Mouse (Mus musculus): ENCODE results near the gene Zcchc24.
"Not testable (repeated sequence)": the region's sequence is repeated elsewhere in the genome, so short reads cannot be mapped to it uniquely, and the experiment has no call there.

Gene Zcchc24

DNA sequence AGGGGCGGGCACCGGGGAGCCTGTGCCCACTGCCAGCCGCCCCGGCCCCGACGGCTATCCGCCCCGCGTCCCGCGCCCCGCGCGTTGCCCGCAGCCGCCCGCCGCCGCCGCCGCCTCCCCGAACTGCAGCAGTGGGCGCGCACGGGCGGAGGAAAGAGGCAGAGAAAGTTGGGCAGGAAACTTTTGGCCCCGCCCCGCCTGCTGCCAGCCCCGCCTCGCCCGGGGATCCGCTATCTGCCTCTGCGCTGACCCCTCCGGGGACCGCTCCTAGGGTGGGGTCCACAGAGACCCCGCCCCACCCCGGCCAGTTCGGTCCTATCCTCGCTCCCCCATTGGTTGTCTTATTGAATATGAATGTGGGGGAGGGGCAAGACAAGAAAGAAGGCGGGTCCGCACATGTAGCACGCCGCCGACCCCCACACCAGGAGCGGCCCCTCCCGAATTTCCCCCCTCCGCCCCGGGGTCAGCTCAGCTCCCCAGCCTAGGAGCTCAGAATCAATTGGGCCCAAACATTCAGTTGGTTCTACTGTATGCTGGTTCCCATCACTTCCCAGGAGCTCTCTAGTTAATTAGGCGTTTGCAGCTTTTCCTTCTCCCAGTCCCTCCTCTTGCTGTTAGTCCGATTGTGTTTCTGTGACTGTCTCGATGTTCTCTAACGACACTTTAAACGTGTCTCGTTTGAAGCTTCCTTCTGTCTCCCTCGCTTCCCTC is at the start of gene Zcchc24:
TSS of gene Zcchc24 (minus strand) at position 125 of the 711 bp plus-strand sequence.
- in situ Hi-C loops (cut with MboI; ENCODE audit: unreplicated experiment in 2 of 2), result no loop called here

- in situ Hi-C loops (cut with MboI; ENCODE audit: unreplicated experiment in 2 of 2), result no loop called here
Observed at GRCm38 (mm10) chr14:25816416-25816815, 47.6 kb upstream of the Zcchc24 start.

DNA sequence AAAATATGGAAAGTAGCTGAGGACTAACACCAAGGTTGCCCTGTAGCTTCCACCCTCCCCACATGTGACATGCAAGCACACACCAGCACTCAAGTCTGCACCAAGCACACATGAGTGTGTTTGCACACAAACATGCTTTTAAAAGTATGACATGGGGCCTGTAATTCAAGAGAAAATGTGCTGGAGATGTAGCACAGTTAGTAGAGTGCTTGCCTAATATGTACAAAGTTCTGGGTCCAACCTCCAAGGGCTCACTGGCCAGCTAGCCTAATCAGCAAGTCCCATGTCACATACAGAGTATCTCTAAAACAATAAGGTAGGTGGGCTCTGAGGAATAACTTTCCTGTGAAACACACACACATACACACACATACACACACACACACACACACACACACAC is 45.3 kb upstream of the Zcchc24 start:
- in situ Hi-C loops (cut with MboI; ENCODE audit: unreplicated experiment in 2 of 2), result no loop called here

DNA sequence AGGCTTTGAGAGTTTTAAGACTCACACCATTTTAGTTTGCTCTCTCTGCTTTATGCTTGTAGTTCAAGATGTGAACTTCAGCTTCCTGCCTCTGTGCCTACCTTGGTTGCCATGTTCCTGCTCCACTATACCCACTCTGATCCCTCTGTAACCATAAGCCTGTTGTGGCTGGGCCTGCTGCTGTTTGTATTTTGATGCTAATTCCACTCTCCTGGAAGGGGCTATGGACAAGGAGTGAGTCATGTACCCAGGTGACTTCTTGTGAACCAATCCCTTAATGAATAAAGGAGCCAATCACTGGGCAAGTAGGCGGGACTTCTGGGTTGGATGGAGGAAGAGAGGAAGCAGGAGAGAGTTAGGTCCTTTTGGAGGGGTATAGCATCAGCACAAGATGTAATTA is 42.2 kb upstream of the Zcchc24 start:
- in situ Hi-C loops (cut with MboI; ENCODE audit: unreplicated experiment in 2 of 2), result not testable (repeated sequence)

DNA sequence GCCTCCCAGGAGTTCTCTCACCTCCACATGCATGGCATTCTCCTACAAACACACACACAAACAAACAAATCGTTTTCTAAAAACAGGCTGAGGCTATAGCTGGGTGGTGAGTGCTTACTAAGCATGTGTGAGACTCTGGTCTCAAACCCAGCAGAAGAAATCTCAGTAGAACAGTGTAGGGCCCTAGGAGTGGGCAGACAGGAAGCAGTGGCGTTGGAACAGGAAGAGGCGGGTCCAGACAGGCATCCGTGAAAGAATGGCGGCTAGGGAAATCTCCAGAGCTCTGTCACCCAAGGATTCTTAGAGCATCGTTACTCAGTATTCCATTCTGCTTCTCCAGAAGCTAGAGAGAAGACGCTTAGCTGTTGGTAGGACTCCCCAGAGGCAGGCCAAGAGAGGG is 37.7 kb upstream of the Zcchc24 start:
- in situ Hi-C loops (cut with MboI; ENCODE audit: unreplicated experiment in 2 of 2), result loop anchor here in 1 of 2 experiments (10.0 kb wide), 1 partner anchor 1292 kb away; no protein-coding TSS in a partner anchor

DNA sequence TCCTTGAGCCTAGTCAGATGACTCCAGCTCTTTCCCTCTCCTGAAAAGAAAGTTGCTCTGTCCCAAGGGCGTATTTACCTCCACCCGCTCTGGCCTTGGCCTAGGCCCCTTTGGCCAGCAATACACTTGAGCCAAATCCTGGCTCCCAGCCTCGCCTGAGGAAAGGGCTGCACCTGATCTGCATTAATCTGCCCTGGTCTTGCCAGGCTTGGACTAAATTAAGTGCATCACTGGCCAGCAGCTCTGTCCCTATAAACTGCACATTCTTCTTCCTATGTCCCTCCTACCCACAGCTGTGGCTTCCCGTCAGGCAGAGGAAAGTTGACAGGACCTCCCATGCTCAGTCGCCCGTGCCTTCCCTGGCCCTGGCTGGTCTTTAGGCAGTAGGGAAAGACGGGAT is 37.0 kb upstream of the Zcchc24 start:
- in situ Hi-C loops (cut with MboI; ENCODE audit: unreplicated experiment in 2 of 2), result loop anchor here in 1 of 2 experiments (10.0 kb wide), 1 partner anchor 1291 kb away; no protein-coding TSS in a partner anchor

DNA sequence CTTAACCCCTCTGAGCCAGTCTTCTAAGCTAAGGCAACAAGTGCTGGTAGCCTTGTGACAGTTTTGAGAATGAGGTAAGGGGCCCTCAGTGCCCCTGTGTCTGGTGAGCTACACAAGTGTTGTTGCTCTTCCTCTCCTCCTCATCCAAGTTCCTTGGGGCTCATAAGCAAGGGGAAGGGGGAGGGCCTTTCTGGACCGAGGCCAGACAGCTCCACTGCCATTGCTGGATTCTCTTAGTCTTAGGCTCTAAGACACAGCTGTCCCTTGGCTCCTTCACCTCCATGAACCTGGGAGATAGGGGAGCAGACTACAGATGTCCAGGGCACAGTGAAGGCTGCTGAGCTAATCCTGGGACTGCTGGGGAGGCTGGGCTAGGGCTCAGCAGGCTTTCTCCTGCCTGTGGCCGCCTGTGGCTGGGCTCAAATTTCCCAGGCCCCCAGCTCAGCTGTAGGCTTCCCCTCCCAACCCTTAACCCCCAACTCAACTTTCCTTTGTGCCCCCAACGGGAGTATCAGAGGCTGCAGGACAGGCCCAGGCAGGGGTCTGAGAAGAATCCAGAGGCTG is 34.5 kb upstream of the Zcchc24 start:
- in situ Hi-C loops (cut with MboI; ENCODE audit: unreplicated experiment in 2 of 2), result loop anchor here (5.0 to 10.0 kb wide), 2 partner anchors 86 to 1289 kb away; no protein-coding TSS in a partner anchor

DNA sequence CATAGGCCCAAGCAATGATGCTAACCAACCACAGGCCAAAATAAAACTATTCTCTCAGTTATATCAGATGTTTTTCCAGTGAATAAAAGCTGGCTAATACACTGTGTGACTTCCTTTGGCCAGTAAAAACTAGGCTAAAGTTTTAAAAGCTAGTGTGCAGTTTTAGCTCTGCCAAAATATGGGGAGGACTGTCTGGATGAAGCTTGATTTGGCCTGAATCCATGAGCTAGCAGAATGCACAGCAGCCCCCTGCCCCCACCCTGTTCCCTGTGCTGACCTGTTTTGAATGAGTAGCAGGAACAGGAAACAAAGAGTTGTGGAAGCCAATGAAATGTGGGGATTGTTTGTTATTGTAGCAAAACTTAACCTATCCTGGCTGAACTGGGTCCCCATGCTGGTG is 33.7 kb upstream of the Zcchc24 start:
- in situ Hi-C loops (cut with MboI; ENCODE audit: unreplicated experiment in 2 of 2), result loop anchor here (5.0 to 10.0 kb wide), 2 partner anchors 85 to 1288 kb away; no protein-coding TSS in a partner anchor

DNA sequence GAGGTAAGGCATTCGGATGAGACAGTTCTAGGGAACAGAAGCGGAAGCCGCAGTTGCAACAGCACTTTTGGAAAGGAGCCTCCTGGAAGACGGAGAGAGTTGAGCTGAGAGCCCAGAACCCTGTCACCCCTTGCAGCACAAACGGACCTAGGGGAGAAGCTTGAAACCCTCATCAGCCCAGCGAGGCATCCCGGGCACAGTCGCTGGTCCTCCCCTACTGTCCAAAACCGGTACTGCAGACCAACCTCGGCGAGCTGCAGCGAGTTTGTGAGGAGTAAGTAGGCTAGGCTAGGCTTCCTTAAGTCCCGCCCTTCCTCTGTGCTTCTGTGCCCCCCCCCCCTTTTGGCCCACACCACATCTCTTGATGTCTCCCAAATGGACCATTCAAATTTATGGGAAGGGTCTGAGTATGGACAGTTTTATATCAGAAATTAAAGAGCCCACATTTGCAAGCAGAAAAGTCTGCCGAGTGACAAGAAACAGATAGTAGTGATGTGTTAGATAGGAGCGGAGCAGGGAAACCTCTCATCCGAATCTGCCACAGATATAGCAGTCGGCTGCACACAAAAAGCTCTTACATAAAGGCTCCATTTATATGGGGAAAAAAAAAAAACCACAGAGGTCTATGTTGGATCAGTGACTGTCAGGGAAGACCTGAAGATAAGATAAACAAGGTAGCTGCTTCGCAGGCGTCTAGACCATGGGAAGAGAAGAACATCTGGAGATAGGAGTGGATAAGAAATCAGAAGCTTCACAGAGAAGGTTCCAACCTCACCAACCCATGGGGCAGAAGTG is 31.5 kb upstream of the Zcchc24 start:
- in situ Hi-C loops (cut with MboI; ENCODE audit: unreplicated experiment in 2 of 2), result loop anchor here (5.0 to 10.0 kb wide), 2 partner anchors 83 to 1286 kb away; no protein-coding TSS in a partner anchor

DNA sequence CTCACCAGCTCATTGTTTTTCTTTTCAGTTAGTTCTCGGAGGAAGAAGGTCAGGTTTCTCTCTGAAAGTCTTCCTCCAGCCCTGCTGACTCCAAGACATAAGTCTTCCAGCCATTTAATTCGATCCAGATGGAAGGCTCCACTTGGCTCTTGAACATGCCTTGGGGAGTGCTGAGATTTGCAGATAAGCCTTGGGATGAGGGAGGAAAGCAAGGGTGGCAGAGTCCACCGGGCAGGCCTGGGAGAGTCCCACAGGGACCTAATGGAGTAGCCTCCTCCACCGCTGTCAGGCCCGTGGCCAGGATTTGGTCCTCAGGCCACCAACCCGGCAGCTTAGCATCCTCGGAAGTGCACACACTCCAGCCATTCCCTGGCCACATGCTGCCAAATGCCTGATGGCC is 27.8 kb upstream of the Zcchc24 start:
- in situ Hi-C loops (cut with MboI; ENCODE audit: unreplicated experiment in 2 of 2), result loop anchor here in 1 of 2 experiments (5.0 kb wide), 1 partner anchor 74 kb away; no protein-coding TSS in a partner anchor

DNA sequence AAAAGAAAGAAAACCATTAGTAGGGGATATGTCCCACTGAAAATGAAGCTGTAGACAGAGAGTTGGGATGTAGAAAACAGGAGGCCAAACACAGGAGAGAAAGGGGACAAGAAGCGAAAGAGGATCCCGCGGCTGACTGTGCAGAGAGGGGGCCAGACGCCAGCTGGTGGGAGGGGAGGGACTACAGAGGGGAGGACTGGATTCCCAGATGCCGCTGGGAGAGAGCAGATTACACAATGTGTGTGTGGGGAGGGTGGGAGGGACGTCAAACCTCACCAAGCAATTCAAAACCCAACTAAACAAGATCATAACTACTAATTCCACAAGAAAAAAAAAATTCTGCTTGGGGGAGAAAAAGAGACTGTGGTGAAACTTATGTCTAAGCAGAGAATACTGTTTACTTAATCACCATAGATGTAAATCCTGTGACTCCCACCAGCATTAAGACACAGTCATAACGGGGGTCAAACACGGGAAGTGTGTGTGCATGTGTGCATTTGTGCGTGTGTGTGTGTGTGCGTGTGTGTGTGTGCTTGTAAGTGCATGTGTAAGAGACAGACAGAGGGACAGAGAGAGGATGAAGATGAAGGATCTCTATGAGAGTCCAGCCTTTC is 26.8 kb upstream of the Zcchc24 start:
- in situ Hi-C loops (cut with MboI; ENCODE audit: unreplicated experiment in 2 of 2), result loop anchor here in 1 of 2 experiments (5.0 kb wide), 1 partner anchor 73 kb away; no protein-coding TSS in a partner anchor

GRCm38 (mm10) chr14:25795067-25795466 is 26.2 kb upstream of the Zcchc24 start:
- in situ Hi-C loops (cut with MboI; ENCODE audit: unreplicated experiment in 2 of 2), result loop anchor here in 1 of 2 experiments (5.0 kb wide), 1 partner anchor 73 kb away; no protein-coding TSS in a partner anchor

DNA sequence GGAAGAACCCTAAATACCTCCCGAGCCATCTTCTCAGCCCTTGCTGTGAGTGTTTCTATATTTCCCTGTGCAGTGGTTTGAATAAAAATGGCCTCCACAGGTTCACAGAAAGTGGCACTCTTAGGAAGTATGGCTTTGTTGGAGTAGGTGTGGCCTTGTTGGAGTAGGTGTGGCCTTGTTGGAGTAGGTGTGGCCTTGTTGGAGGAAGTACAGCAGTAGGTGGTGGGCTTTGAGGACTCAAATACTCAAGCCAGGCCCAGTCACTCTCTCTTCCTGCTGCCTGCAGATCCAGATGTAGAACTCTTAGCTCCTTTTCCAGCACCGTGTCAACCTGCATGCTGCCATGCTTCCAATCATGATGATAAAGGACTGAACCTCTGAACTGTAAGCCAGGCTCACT is 25.5 kb upstream of the Zcchc24 start:
- in situ Hi-C loops (cut with MboI; ENCODE audit: unreplicated experiment in 2 of 2), result no loop called here

DNA sequence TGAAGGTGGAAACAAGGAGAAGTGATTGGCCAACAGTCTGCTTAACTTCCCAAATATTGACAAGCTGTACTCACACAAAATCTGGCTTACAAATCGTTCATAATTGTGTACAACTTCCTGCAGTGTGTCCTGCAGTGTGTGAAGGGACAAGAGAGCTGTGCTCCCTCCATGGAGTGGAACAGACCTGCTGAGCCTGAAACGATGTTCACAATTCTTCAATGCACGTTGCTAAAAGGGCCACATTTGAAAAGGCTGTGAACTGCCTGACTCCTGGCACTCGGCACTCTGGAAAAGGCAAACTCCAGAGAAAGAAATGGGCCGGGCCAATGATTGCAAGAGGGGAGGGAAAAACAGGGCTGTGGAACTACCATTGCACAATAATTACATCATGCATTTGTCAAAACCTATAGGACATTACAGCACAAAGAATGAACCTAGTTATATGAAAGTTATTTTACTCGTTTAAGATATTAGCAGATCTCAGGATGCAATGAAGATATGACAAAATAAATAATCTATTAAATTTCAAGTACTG is 22.0 kb upstream of the Zcchc24 start:
- in situ Hi-C loops (cut with MboI; ENCODE audit: unreplicated experiment in 2 of 2), result no loop called here

DNA sequence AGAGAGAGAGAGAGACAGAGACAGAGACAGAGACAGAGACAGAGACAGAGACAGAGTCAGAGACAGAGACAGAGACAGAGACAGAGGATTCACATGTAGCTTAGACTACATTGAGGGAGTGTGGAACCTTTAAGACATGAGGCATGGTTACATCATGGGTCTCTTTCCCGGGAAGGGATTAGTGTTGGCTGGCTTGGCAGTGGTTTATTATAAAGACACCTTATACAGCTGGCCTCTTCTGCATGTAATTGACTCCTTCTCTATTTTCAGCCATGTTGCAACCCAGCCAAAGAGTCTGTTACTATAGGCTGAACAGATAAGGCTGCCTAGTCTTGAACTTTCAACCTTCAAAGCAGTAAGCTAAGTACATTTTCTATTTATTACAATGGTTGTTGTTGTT is 21.1 kb upstream of the Zcchc24 start:
- in situ Hi-C loops (cut with MboI; ENCODE audit: unreplicated experiment in 2 of 2), result no loop called here

GRCm38 (mm10) chr14:25789207-25789606 is 20.4 kb upstream of the Zcchc24 start:
- in situ Hi-C loops (cut with MboI; ENCODE audit: unreplicated experiment in 2 of 2), result no loop called here

GRCm38 (mm10) chr14:25788201-25788600 is 19.4 kb upstream of the Zcchc24 start:
- in situ Hi-C loops (cut with MboI; ENCODE audit: unreplicated experiment in 2 of 2), result no loop called here

- in situ Hi-C loops (cut with MboI; ENCODE audit: unreplicated experiment in 2 of 2), result no loop called here
Observed at GRCm38 (mm10) chr14:25787387-25787910, 18.6 kb upstream of the Zcchc24 start.

DNA sequence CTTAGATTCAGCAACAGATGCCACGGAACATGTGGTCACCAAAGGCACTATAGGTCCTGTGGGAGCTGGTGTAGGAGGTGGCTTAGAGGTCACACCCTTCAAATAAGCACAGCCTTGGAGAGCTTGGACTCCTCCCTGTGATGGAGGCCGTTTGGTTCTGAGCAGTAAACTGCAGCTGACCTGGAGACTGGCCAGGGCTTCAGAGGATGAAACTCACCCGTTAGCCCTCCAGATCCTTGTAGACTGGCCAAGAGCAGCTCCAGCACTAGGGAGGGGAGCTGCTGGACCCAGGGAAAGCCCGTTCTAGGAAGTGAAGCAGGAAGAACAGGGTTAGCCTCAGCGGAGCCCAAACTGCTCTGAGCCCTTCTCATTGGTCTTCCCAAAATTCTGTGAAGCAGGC is 18.1 kb upstream of the Zcchc24 start:
- in situ Hi-C loops (cut with MboI; ENCODE audit: unreplicated experiment in 2 of 2), result no loop called here

- in situ Hi-C loops (cut with MboI; ENCODE audit: unreplicated experiment in 2 of 2), result no loop called here
Observed at GRCm38 (mm10) chr14:25785210-25785609, 16.4 kb upstream of the Zcchc24 start.

Data from v-Abl transformed pro-B cells (cell line).